Mouse (Mus musculus): ENCODE data around the gene Slc13a3. TPM values are rescaled to one million over a fixed set of nuclear protein-coding genes. Genes with fewer than 3 reads are reported as not detected.

Gene Slc13a3
- polyA plus RNA-seq, 1 experiment from 2014 or later, result 2.1 TPM

- H3K4me3 ChIP-seq (replicated peaks), result no peak overlapping the region
- no peak overlapping the region for H3K4me2 ChIP-seq
- no peak overlapping the region for H3K9ac ChIP-seq
- H3K4me1 ChIP-seq, result peaks cover 26% of the 10 kb centered on the region
- no peak overlapping the region for H3K27ac ChIP-seq
- H3K27me3 ChIP-seq, result no peaks in the 10 kb centered on the region; the same call in 1 of the 2 replicates
- H3K36me3 ChIP-seq (replicated peaks), result no peaks in the 10 kb centered on the region
- no peak for ATAC-seq (ENCODE audit: low FRiP score)
- H3K9me3 ChIP-seq, result no peaks in the 10 kb centered on the region
These were observed 23.2 kb upstream of the Slc13a3 start for GRCm38 (mm10) chr2:165496251-165496650.

- no peak for ATAC-seq (ENCODE audit: low FRiP score)
- peak overlapping the region; percentile 80 for H3K4me2 ChIP-seq
- H3K27ac ChIP-seq, result peak overlapping the region; percentile 91
- H3K36me3 ChIP-seq (replicated peaks), result peaks cover 14% of the 10 kb centered on the region
- peaks cover 26% of the 10 kb centered on the region for H3K4me1 ChIP-seq
- no peak overlapping the region for H3K4me3 ChIP-seq (replicated peaks)
- no peak overlapping the region for H3K9ac ChIP-seq
- H3K27me3 ChIP-seq, result no peaks in the 10 kb centered on the region; the same call in 1 of the 2 replicates
- no peaks in the 10 kb centered on the region for H3K9me3 ChIP-seq
- WGBS, result 45% methylated on average over 2 of the region's 2 CpGs
These were observed 21.5 kb upstream of the Slc13a3 start for GRCm38 (mm10) chr2:165494495-165494894.

GRCm38 (mm10) chr2:165493587-165494210 is 20.7 kb upstream of the Slc13a3 start:
- WGBS, result 4% methylated on average over 17 of the region's 17 CpGs
- H3K27ac ChIP-seq, result peak overlapping the region; percentile 91
- H3K36me3 ChIP-seq (replicated peaks), result peaks cover 22% of the 10 kb centered on the region
- H3K4me2 ChIP-seq, result peak overlapping the region; percentile 80
- H3K27me3 ChIP-seq, result no peaks in the 10 kb centered on the region; the same call in 1 of the 2 replicates
- H3K9me3 ChIP-seq, result no peaks in the 10 kb centered on the region
- ATAC-seq (ENCODE audit: low FRiP score), result peak; percentile 73
- peak overlapping the region; percentile 76 for H3K4me3 ChIP-seq (replicated peaks)
- peak overlapping the region; percentile 87; the same call in 1 of the 2 replicates for H3K9ac ChIP-seq
- peaks cover 26% of the 10 kb centered on the region for H3K4me1 ChIP-seq

DNA sequence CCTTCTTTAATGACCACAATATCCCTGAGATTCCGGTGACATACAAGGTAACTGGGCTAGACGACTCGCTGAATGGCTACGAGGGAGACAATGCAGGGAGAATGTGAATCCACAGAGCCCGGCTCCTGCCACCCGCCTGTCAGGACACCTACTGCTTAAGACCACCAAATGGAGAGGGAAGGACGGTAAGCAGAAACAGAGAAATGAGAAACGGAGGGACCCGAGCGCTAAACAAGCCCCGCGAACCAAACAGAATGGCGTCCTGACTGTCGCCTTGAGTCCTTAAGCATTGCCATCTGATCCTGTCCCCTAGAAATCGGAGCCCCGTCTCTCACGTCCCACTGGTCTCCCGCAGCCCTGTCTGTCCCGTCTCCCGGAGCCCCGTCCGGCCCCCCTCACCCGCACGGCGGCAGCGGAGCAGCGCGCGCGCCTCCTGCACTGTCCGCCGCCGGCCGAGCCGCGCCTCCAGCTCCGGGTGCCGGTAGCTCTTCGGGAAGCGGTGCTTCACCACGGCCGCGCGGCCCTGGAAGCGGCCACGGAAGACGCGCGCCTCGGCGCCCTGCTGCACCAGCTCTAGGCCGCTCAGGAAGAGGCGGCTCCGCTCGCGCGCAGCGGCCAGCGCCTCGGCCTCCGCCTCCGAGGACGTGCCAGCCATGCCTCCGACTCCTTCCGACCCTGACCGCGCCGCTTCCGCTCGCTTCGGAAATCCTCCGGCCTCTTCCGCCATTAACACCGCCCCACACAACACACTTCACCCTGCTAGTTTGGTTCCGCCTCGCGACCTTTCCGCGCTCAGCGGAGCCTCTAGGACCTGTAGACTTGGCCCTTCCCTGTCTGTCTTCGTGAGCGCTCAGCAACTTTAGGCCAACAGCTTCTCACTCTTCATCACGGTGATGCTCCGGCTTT is 19.9 kb upstream of the Slc13a3 start, which contains the start of gene Trp53rka:
Gene Trp53rka, minus strand, starts transcription at position 677 of the 906 bp plus-strand sequence.
- under 1% methylated on average over 66 of the region's 84 CpGs for WGBS
- H3K9me3 ChIP-seq, result no peaks in the 10 kb centered on the region
- peak within 1 kb of the TSS; percentile 87 for H3K9ac ChIP-seq
- H3K4me2 ChIP-seq, result peak within 1 kb of the TSS; percentile 80
- peak; percentile 86 for ATAC-seq (ENCODE audit: low FRiP score)
- H3K27ac ChIP-seq, result peak within 1 kb of the TSS; percentile 91
- H3K27me3 ChIP-seq, result no peaks in the 10 kb centered on the region; the same call in 1 of the 2 replicates
- peaks cover 30% of the 10 kb centered on the region for H3K36me3 ChIP-seq (replicated peaks)
- peaks cover 26% of the 10 kb centered on the region for H3K4me1 ChIP-seq
- peak within 1 kb of the TSS; percentile 76 for H3K4me3 ChIP-seq (replicated peaks)

GRCm38 (mm10) chr2:165486881-165487535 is 14.0 kb upstream of the Slc13a3 start:
- H3K9ac ChIP-seq, result no peak overlapping the region
- no peaks in the 10 kb centered on the region for H3K9me3 ChIP-seq
- peaks cover 13% of the 10 kb centered on the region for H3K4me1 ChIP-seq
- 22% methylated on average over 8 of the region's 8 CpGs for WGBS
- peak; percentile 65 for ATAC-seq (ENCODE audit: low FRiP score)
- no peaks in the 10 kb centered on the region for H3K27me3 ChIP-seq
- H3K27ac ChIP-seq, result no peak overlapping the region
- peaks cover 30% of the 10 kb centered on the region for H3K36me3 ChIP-seq (replicated peaks)
- no peak overlapping the region for H3K4me2 ChIP-seq
- H3K4me3 ChIP-seq (replicated peaks), result no peak overlapping the region

- Histone ChIP-seq H3K9ac (no peak overlapping the region), H3K27me3 (no peaks in the 10 kb centered on the region), H3K36me3 (replicated peaks) (peaks cover 30% of the 10 kb centered on the region), H3K9me3 (no peaks in the 10 kb centered on the region), H3K4me3 (replicated peaks) (no peak overlapping the region), H3K4me2 (no peak overlapping the region), H3K4me1 (peaks cover 11% of the 10 kb centered on the region), H3K27ac (no peak overlapping the region)
- WGBS, result 77% methylated on average over 5 of the region's 5 CpGs
- no peak for ATAC-seq (ENCODE audit: low FRiP score)
These were observed 13.4 kb upstream of the Slc13a3 start for GRCm38 (mm10) chr2:165486401-165486800.

GRCm38 (mm10) chr2:165485826-165486225 is 12.8 kb upstream of the Slc13a3 start:
- Histone ChIP-seq H3K36me3 (replicated peaks) (peaks cover 29% of the 10 kb centered on the region), H3K4me2 (no peak overlapping the region), H3K27ac (0 out of 2 replicates have a peak overlapping the region, but pooled peaks have one; percentile 21), H3K9ac (no peak overlapping the region), H3K4me3 (replicated peaks) (no peak overlapping the region), H3K27me3 (no peaks in the 10 kb centered on the region), H3K4me1 (peaks cover 11% of the 10 kb centered on the region), H3K9me3 (no peaks in the 10 kb centered on the region)
- 79% methylated on average over 3 of the region's 3 CpGs for WGBS
- ATAC-seq (ENCODE audit: low FRiP score), result no peak

DNA sequence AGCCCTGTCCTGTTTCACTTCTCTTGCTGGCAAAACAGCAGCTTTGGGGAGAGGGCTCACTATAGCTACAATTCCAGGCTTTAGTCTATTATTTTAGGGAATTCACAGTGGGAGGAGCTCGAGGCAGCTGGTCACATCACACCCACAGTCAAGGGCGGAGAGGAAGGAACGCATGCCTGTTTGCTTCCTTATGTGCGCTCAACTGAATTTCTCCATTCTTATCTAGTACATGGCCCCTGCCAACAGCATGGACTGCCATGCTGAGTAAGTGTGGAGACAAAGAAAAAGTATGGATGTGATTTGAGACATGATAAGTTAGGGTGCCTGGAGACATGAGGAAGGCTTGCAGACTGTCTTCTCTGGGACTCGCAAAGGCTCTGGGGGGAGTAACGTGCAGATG is 11.1 kb upstream of the Slc13a3 start:
- Histone ChIP-seq H3K9me3 (no peaks in the 10 kb centered on the region), H3K4me1 (peaks cover 11% of the 10 kb centered on the region), H3K27ac (no peak overlapping the region), H3K36me3 (replicated peaks) (peaks cover 12% of the 10 kb centered on the region), H3K4me3 (replicated peaks) (no peak overlapping the region), H3K9ac (no peak overlapping the region), H3K27me3 (no peaks in the 10 kb centered on the region), H3K4me2 (no peak overlapping the region)
- ATAC-seq (ENCODE audit: low FRiP score), result no peak
- 60% methylated on average over 6 of the region's 6 CpGs for WGBS

DNA sequence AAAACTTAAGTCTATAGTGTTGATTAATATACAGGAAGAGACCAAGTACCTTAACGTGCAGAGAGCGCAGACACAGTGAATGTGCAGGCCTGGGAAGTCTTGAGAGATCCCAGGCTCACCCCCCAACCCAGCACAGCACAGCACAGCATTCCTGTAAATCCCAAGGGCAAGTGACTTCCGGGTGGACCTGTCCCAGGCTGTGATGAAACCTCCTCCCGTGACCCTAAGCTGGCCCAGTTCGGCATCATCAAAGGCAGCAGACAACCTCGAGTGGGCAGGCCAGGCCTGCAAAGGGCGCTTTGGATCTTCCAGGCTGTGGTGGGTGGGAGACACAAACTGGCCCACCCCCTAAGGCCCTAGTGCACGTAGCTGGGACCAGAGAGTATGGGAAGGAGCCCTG is 9.0 kb upstream of the Slc13a3 start:
- no peak overlapping the region for H3K9ac ChIP-seq
- no peaks in the 10 kb centered on the region for H3K9me3 ChIP-seq
- H3K4me3 ChIP-seq (replicated peaks), result no peak overlapping the region
- no peaks in the 10 kb centered on the region for H3K27me3 ChIP-seq
- H3K4me2 ChIP-seq, result no peak overlapping the region
- H3K27ac ChIP-seq, result no peak overlapping the region
- ATAC-seq (ENCODE audit: low FRiP score), result no peak
- H3K4me1 ChIP-seq, result peaks cover 10% of the 10 kb centered on the region
- 67% methylated on average over 8 of the region's 8 CpGs for WGBS
- no peaks in the 10 kb centered on the region for H3K36me3 ChIP-seq (replicated peaks)

- Histone ChIP-seq H3K4me2 (no peak overlapping the region), H3K27me3 (peaks cover 39% of the 10 kb centered on the region), H3K4me1 (peaks cover 7% of the 10 kb centered on the region; the same call in 1 of the 2 replicates), H3K9me3 (no peaks in the 10 kb centered on the region), H3K36me3 (replicated peaks) (no peaks in the 10 kb centered on the region), H3K9ac (no peak overlapping the region), H3K4me3 (replicated peaks) (no peak overlapping the region), H3K27ac (no peak overlapping the region)
- no peak for ATAC-seq (ENCODE audit: low FRiP score)
- WGBS, result 59% methylated on average over 5 of the region's 5 CpGs
These were observed 2.8 kb upstream of the Slc13a3 start for GRCm38 (mm10) chr2:165475850-165476249.

DNA sequence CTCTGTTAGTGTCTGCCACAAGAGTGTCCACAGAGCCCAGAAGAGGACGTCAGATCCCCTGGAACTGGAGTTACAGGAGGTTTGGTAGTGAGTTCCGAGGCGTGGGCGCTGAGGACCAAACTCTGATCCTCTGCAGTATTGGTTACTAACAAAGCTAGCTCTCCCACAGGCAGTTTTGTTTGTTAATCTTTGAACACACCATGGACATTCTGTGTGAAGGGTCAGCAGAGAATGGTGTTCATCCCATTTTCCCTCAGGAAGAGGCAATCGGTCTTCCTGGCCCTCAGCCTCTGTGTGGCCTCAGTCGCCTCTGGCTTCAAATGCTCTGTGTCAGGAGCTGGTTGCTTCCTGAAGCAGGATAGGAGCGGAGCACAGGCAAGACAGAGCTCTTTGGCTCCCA is 2.4 kb upstream of the Slc13a3 start:
- Histone ChIP-seq H3K4me3 (replicated peaks) (no peak overlapping the region), H3K4me1 (peaks cover 7% of the 10 kb centered on the region; the same call in 1 of the 2 replicates), H3K4me2 (no peak overlapping the region), H3K36me3 (replicated peaks) (no peaks in the 10 kb centered on the region), H3K27me3 (peaks cover 39% of the 10 kb centered on the region), H3K27ac (no peak overlapping the region), H3K9ac (no peak overlapping the region), H3K9me3 (no peaks in the 10 kb centered on the region)
- no peak for ATAC-seq (ENCODE audit: low FRiP score)
- WGBS, result 83% methylated on average over 7 of the region's 7 CpGs

DNA sequence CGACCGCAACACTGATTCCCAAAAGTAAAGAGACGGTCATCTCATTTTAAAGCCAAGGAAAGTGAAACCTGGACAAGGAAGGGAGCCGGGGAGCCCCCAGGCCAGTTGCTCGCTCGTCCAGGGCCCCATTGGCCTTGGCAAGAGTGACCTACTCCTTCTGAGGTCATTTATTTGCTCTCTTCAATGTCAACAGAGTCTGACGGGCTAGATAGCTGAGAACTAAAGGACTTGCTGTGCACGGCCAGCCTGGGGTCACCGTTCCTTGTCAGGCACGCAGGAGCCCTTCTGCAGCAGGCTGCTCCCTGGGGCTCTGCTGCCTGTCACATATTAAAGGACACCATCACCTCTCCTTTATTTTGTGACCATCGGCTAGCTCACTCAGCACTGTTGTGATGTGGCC is 1.1 kb downstream of the Slc13a3 start:
- no peak for ATAC-seq (ENCODE audit: low FRiP score)
- Histone ChIP-seq H3K9me3 (no peaks in the 10 kb centered on the region), H3K4me1 (peaks cover 21% of the 10 kb centered on the region), H3K4me3 (replicated peaks) (no peak overlapping the region), H3K9ac (no peak overlapping the region), H3K27me3 (peaks cover 39% of the 10 kb centered on the region), H3K27ac (no peak overlapping the region), H3K36me3 (replicated peaks) (no peaks in the 10 kb centered on the region), H3K4me2 (no peak overlapping the region)
- 86% methylated on average over 11 of the region's 11 CpGs for WGBS
